13 mouse cellular contexts compared by ENCODE assay signal in the genomic region with DNA sequence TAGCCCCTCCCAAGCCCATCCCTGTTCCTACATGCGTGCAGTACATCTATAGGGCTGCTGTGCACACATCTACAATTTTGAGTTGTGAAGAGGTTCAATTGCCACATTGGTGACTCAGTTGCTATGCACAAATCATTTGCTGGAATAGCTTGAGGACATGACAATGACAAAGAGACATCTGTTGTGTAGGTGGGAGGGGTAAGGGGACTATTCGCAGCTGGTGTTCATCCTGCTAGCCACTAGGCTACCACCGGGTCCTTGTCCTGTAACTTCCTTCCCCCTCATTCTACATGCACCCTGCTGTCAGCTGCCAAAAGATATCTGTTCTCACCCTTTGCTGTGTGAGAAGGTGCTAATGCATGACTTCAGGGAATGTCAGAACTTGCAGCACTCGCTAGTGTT.
DNase-seq lines count a peak whose midpoint lies in the region; ATAC-seq lines count a peak whose summit lies in the region.
"Had no signal": no experiment of that assay in that cellular context is flagged by ENCODE, and none has a peak within 500 bp of the region (broad histone marks: within the 10 kb centered on the region; RNA-seq: fewer than 3 reads in every experiment).

No protein-coding gene starts in this region.

- H3K27me3 ChIP-seq in hindbrain, embryonic 12.5 days, result no peaks in the 10 kb centered on the region
- H3K27me3 ChIP-seq: kidney, embryonic 15.5 days had no signal

- no peak overlapping the region for H3K9ac ChIP-seq in hindbrain, embryonic 12.5 days
- H3K9ac ChIP-seq: kidney, embryonic 15.5 days; liver, postnatal 0 days had no signal

- peaks cover 5% of the 10 kb centered on the region for H3K4me1 ChIP-seq in hindbrain, embryonic 12.5 days
- H3K4me1 ChIP-seq: kidney, embryonic 15.5 days had no signal

- ATAC-seq in hindbrain, embryonic 12.5 days (ENCODE audit: low FRiP score), result peak; percentile 64
- ATAC-seq: liver, postnatal 0 days had no signal

- no peaks in the 10 kb centered on the region for H3K9me3 ChIP-seq in hindbrain, embryonic 12.5 days (replicated peaks)
- H3K9me3 ChIP-seq: kidney, embryonic 15.5 days had no signal

- H3K4me2 ChIP-seq in hindbrain, embryonic 12.5 days (replicated peaks), result no peak overlapping the region
- H3K4me2 ChIP-seq: kidney, embryonic 15.5 days had no signal

- DNase-seq in frontal cortex, adult 2 months (ENCODE audit: extremely low spot score in 1 of 2, low spot score in 1 of 2), result peak; percentile 7 to 19
- DNase-seq in frontal cortex, postnatal 14 days (ENCODE audit: low spot score in 2 of 2), result no peak
- peak; percentile 4 to 6 for DNase-seq in right cerebral cortex, adult 2 months (ENCODE audit: low spot score in 2 of 2)
- no peak for DNase-seq in right cerebral cortex, postnatal 4 days
- DNase-seq in spleen, adult 18-20 months, result no peak
- no peak for DNase-seq in testis, postnatal 10 days (ENCODE audit: low spot score)
- DNase-seq in cerebellum, adult 11-12 months, result no peak
- DNase-seq: B cell, adult 2 months; layer of hippocampus, adult 9-11 months; liver, postnatal 0 days; thymus, postnatal 36 days had no signal

- H3K27ac ChIP-seq in hindbrain, embryonic 12.5 days, result no peak overlapping the region
- H3K27ac ChIP-seq: kidney, embryonic 15.5 days had no signal

- 8% methylated on average over 4 of the region's 4 CpGs for WGBS in hindbrain, embryonic 12.5 days

- H3K4me3 ChIP-seq in hindbrain, embryonic 12.5 days, result no peak overlapping the region
- H3K4me3 ChIP-seq: kidney, embryonic 15.5 days had no signal

- H3K36me3 ChIP-seq in hindbrain, embryonic 12.5 days, result no peaks in the 10 kb centered on the region
- H3K36me3 ChIP-seq: kidney, embryonic 15.5 days had no signal

Comparison
In these comparisons a context has a peak if more than half of its experiments do, and no peak if none do; other contexts are left out.
1. DNase-seq: peak in frontal cortex, adult 2 months (2 of 2) and right cerebral cortex, adult 2 months (2 of 2); none in frontal cortex, postnatal 14 days (0 of 2), right cerebral cortex, postnatal 4 days (single experiment), spleen, adult 18-20 months (0 of 2), testis, postnatal 10 days (single experiment) and cerebellum, adult 11-12 months (single experiment).